Mouse (Mus musculus): ENCODE data around the gene Ccdc43. TPM values are rescaled to one million over a fixed set of nuclear protein-coding genes. Genes with fewer than 3 reads are reported as not detected.
"Not testable (repeated sequence)": the region's sequence is repeated elsewhere in the genome, so short reads cannot be mapped to it uniquely, and the experiment has no call there.

Ccdc43 gene
- 10 to 100 TPM; 23.9 to 37.7 (median 26.3) TPM for total RNA-seq (2022)

- DNase-seq (ENCODE audit: low spot score in 2 of 2), result peak; percentile 77 to 80
These were observed at the start of gene Ccdc43 for GRCm38 (mm10) chr11:102697338-102698017. Gene Ccdc43, minus strand, starts transcription at chr11:102697782.

DNA sequence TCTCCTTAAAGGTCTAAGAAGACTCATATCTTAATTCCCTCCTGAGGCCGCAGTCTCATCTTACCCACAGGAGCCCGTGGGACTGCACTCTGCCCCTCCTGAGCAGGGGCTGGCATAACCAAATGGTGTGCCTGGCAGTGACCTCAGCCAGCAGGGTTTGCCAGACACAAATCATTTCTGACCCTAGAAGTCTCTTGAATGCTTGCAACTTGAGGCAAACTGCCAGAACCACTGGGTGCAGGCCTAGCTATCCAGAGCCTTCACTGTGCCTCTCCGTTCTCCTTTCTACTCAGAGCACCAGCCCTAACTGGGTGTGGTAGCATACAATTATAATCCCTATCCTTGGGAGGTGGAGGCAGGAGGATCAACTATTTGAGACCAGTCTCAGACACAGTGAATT is 47.2 kb upstream of the Ccdc43 start:
- DNase-seq (ENCODE audit: low spot score in 2 of 2), result no peak

GRCm38 (mm10) chr11:102742843-102743242 is 45.3 kb upstream of the Ccdc43 start:
- DNase-seq (ENCODE audit: low spot score in 2 of 2), result no peak

GRCm38 (mm10) chr11:102742066-102742465 is 44.5 kb upstream of the Ccdc43 start:
- DNase-seq (ENCODE audit: low spot score in 2 of 2), result no peak

- DNase-seq (ENCODE audit: low spot score in 2 of 2), result no peak
These were observed 43.8 kb upstream of the Ccdc43 start for GRCm38 (mm10) chr11:102741129-102741950.

DNA sequence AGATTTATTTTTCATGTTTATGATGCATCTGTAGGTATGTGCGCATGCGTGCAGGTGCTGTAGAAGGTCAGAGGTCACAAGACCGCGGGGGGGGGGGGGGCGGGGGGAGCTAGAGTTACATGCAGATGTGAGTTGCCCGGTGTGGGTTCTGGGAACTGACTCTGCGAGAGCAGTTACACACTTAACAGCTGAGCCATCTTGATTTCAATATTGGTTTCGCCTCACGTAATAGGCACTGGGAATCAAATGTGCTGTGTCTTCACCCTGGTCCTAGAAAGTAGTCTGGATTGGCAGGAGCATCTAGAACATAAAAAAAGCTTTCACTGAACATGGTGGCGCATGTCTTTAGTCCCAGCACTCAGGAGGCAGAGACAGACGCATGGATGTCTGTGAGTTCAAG is 43.1 kb upstream of the Ccdc43 start:
- no peak for DNase-seq (ENCODE audit: low spot score in 2 of 2)

DNA sequence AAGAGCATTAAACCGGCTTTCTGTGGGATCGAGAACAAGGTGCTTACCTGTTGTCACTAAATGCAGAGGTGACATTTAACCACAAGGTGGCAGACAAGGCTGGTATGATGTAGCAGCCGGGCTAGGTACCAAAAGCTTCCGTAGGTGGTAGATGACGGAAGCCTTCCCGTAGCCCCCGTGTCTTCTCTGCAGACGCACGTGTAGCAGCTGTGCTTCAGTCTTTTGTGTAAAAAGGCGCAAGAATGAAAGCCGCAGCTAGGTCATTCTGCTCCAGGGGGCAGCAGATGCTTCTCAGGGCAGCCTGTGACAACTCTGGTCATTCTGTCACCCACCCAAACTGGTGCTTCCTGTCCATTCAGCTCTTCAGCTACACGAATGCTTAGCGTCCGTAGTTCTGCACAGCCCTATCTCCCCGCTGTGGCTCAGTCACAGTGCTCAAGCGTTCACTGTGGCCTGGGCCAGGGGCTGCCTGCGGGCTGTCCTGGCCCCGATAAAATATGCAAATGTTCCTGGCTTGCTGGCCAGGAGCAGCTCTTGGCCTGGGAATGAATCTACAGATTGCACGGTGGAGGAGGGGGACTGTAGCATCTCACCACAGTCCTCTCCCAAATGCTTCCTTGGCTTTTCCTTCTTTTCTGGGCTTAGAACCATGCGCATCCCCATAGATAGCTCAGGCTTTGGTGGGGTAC is 41.8 kb upstream of the Ccdc43 start:
- DNase-seq (ENCODE audit: low spot score in 2 of 2), result peak in 1 of 2 experiments; percentile 75

GRCm38 (mm10) chr11:102738046-102738445 is 40.5 kb upstream of the Ccdc43 start:
- no peak for DNase-seq (ENCODE audit: low spot score in 2 of 2)

- no peak for DNase-seq (ENCODE audit: low spot score in 2 of 2)
These were observed 37.4 kb upstream of the Ccdc43 start for GRCm38 (mm10) chr11:102734961-102735360.

GRCm38 (mm10) chr11:102733146-102733545 is 35.6 kb upstream of the Ccdc43 start:
- DNase-seq (ENCODE audit: low spot score in 2 of 2), result no peak

DNA sequence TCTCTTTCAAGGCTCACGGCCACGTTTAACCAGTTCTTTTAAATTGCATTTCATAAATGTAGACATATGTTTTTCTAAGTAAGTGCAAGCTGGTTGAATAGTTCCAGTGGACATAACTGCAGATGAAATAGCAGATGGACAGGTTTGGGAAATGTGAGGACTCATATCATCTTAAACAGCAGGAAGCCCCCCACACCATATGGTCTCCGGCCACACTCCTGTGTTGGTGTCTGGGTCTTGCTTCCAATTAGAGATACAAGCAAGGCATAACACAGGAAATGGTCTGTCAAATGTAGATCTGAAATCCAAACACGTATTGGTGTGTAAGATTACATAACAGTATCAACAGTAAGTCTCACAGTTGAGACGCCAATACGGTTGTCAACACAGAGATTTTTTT is 33.8 kb upstream of the Ccdc43 start:
- no peak for DNase-seq (ENCODE audit: low spot score in 2 of 2)

- DNase-seq (ENCODE audit: low spot score in 2 of 2), result no peak
These were observed 32.3 kb upstream of the Ccdc43 start for GRCm38 (mm10) chr11:102729835-102730234.

- no peak for DNase-seq (ENCODE audit: low spot score in 2 of 2)
These were observed 31.0 kb upstream of the Ccdc43 start for GRCm38 (mm10) chr11:102728614-102729013.

- DNase-seq (ENCODE audit: low spot score in 2 of 2), result no peak
These were observed 28.0 kb upstream of the Ccdc43 start for GRCm38 (mm10) chr11:102725574-102725973.

DNA sequence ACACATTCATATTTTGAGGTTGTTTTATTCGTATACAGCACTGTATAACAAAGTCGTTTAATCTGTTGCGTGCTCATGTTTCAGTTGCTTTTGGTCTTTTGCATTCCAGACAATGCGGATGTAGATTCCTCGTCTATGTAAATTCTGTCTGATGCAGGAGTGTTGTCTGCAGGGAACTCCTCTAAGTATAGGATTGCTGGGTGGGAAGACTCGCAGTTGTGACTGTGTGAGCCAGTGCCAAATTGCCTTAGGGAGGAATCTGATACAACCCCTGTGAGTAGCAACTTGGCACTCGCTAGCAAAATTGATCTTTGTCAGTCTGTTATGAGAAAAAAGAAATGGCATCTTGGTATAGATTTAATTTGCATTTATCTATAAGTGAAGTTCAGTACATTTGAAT is 18.6 kb upstream of the Ccdc43 start:
- no peak for DNase-seq (ENCODE audit: low spot score in 2 of 2)

- DNase-seq (ENCODE audit: low spot score in 2 of 2), result not testable (repeated sequence)
These were observed 17.0 kb upstream of the Ccdc43 start for GRCm38 (mm10) chr11:102714578-102714977.

GRCm38 (mm10) chr11:102712411-102712810 is 14.8 kb upstream of the Ccdc43 start:
- DNase-seq (ENCODE audit: low spot score in 2 of 2), result no peak

DNA sequence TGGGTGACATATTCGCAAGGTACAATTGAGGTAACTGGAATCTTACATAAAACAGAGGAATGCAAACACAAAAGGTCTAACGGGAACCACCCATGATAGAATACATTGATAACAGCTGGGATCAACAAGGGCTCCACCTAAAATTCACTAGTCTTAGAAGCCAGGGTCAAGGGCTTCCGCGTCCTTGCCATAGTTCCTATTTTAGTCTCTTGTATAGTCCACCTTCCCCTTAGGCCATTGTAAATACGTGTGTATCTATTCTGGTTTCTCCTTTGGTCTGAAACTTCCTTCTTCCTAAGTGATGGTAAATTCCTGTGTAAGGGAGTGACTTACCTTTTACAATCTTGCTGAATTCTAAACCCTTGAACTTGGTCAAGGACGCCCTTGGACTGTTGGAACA is 4.6 kb upstream of the Ccdc43 start:
- not testable (repeated sequence) for DNase-seq (ENCODE audit: low spot score in 2 of 2)

DNA sequence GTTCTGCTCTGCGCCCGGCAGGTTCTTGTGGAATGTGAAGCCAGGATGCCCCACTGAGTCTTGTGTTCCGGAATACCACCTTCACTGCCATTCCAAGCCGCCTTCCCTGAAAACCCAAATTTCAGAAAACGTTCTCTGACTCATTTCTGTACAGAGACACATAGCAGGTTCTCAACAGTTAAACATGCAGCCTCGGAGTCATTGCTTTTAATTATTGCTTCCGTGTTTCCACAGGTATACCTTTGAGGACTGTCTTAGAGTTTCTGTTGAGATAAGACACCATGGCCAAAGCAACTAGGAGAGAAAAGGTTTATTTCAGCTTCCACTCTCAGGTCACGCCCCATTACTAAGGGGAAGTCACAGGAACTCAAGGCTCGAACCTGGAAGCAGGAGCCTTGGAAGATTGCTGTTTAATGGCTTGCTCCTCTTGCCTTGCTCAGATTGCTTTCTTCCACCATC is 465 bp upstream of the Ccdc43 start:
- no peak for DNase-seq (ENCODE audit: low spot score in 2 of 2)

GRCm38 (mm10) chr11:102695289-102695688 is 2.3 kb downstream of the Ccdc43 start:
- DNase-seq (ENCODE audit: low spot score in 2 of 2), result no peak

DNA sequence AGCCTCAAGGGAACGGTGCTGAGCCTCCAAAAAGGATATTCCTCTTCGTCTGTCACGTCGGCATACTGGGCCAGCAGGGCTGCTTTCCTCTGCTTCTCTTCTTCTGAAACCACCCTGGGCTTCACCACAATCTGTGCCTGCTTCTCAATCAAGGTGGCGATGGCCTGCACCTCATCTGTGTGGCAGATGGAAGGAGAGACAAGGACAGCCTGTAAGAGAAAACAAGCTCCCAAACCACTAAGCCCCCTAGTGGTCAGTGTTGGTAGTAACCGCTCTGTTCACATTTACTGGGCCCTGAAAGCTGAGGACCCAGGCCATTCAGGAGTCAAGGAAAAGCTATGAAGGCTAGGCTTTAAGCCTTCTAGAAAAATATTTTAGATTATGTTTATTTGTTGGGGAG is 7.4 kb downstream of the Ccdc43 start:
- peak; percentile 32 for DNase-seq (ENCODE audit: low spot score in 2 of 2)
